Mouse (Mus musculus): ENCODE results near the gene Cdkn1a. TPM values are rescaled to one million over a fixed set of nuclear protein-coding genes. Genes with fewer than 3 reads are reported as not detected.

Gene Cdkn1a
- total and polyA plus RNA-seq, 3 experiments, result 10.6 to 59.1 (median 37.5) TPM

DNA sequence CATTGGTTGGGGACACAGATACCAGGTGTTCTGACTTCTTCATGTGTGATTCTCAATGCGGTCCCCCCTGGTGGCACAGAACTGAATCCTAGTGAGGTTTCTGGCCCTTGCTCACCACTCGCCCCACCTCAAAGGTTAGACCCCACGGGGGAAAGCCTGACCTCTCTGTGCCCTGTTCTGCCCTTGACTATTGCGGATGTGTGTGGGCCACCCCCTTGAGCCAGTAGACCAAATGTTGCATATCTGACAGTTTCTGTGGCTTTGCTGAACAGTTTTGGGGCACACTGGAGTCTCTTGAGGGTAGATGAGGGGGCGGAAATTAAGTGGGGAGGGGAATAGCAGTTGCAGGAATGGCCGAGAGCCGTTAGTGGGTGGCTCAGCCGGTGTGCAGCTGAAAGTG lies 52.5 kb downstream of the Cdkn1a start:
- Histone ChIP-seq H3K36me3 (replicated peaks in 1 of 2; ENCODE audit: control insufficient read depth in 1 of 2, insufficient read depth in 1 of 2, low read length in 1 of 2) (no peaks in the 10 kb centered on the region), H3K4me1 (ENCODE audit: control insufficient read depth in 1 of 2, insufficient read depth in 2 of 2) (peaks cover 26 to 33% of the 10 kb centered on the region in 2 experiments), H3K27me3 (replicated peaks) (peaks cover 8% of the 10 kb centered on the region), H3K27ac (ENCODE audit: insufficient read depth, low read depth) (no peak overlapping the region), H3K79me2 (replicated peaks; ENCODE audit: control insufficient read depth, extremely low read depth, insufficient read depth, poor library complexity, severe bottlenecking) (no peaks in the 10 kb centered on the region), H3K4me2 (ENCODE audit: insufficient read depth, low read depth, poor library complexity, severe bottlenecking) (peak overlapping the region; percentile 30), H3K4me3 (replicated peaks in 1 of 3; ENCODE audit: low read depth in 2 of 3, low read length in 2 of 3, poor library complexity in 1 of 3) (no peak overlapping the region), H3K9ac (ENCODE audit: insufficient read depth, low read depth) (no peak overlapping the region), H3K9me3 (replicated peaks; ENCODE audit: low read length) (no peaks in the 10 kb centered on the region)
- TF ChIP-seq TCF12 (IDR thresholded peaks at IDR 0.05; ENCODE audit: low read depth, low read length) (0 out of 2 replicates have a peak, but pooled peaks have one; percentile 45), MEF2A (IDR thresholded peaks at IDR 0.05; ENCODE audit: borderline replicate concordance, low read depth, low read length) (peak; percentile 68; the same call in 1 of the 2 replicates), E2F4 (IDR thresholded peaks at IDR 0.05; ENCODE audit: insufficient replicate concordance, low read depth, low read length) (no peak), SMC3 (IDR thresholded peaks at IDR 0.05; ENCODE audit: low read depth, low read length) (peak; percentile 1; the same call in 1 of the 2 replicates), MAZ (IDR thresholded peaks at IDR 0.05; ENCODE audit: low read depth, low read length) (0 out of 2 replicates have a peak, but pooled peaks have one; percentile 19), ETS1 (conservative IDR thresholded peaks at IDR 0.05; ENCODE audit: low read depth, low read length) (peak; percentile 57), BHLHE40 (IDR thresholded peaks at IDR 0.05; ENCODE audit: low read depth, low read length) (peak; percentile 46), ZNF384 (IDR thresholded peaks at IDR 0.05; ENCODE audit: low read depth, low read length) (no peak)
- peak; percentile 44 for DNase-seq (ENCODE audit: extremely low read depth)
- in situ Hi-C loops (cut with MboI; ENCODE audit: low pct_ligation_motif_present, low pct_unique_long_range_greater_than_20kb, low sequenced_read_pairs) (no loop called here), dilution Hi-C loops (cut with MboI; ENCODE audit: extremely low pct_ligation_motif_present, extremely low pct_unique_long_range_greater_than_20kb, low sequenced_read_pairs) (no loop called here)

DNA sequence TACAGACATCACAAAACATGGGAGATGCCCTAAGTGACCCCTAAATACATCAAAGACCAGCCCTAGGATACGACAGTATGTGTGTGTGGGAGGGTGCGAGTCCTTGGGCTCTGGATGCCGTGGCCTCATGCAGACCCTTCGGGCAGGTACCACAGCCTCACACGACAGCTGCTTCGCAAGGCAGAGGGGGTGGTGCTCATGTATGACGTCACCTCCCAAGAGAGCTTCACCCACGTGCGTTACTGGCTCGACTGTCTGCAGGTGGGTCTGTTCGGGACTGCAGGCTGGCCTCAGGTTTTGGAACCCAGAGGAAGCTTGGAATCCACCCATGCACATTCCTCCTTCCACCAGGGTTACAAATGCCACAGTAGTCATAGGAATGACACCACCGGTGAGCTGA lies 54.3 kb downstream of the Cdkn1a start:
- no peak overlapping the region for H3K27ac ChIP-seq (ENCODE audit: insufficient read depth, low read depth)
- in situ Hi-C loops (cut with MboI; ENCODE audit: low pct_ligation_motif_present, low pct_unique_long_range_greater_than_20kb, low sequenced_read_pairs) (no loop called here), dilution Hi-C loops (cut with MboI; ENCODE audit: extremely low pct_ligation_motif_present, extremely low pct_unique_long_range_greater_than_20kb, low sequenced_read_pairs) (no loop called here)
- peak; percentile 48 for DNase-seq (ENCODE audit: extremely low read depth)
- H3K9ac ChIP-seq (ENCODE audit: insufficient read depth, low read depth), result no peak overlapping the region
- H3K36me3 ChIP-seq (replicated peaks in 1 of 2; ENCODE audit: control insufficient read depth in 1 of 2, insufficient read depth in 1 of 2, low read length in 1 of 2), result no peaks in the 10 kb centered on the region
- H3K4me2 ChIP-seq (ENCODE audit: insufficient read depth, low read depth, poor library complexity, severe bottlenecking), result no peak overlapping the region
- peaks cover 26 to 33% of the 10 kb centered on the region in 2 experiments for H3K4me1 ChIP-seq (ENCODE audit: control insufficient read depth in 1 of 2, insufficient read depth in 2 of 2)
- no peaks in the 10 kb centered on the region for H3K9me3 ChIP-seq (replicated peaks; ENCODE audit: low read length)
- peaks cover 11% of the 10 kb centered on the region for H3K27me3 ChIP-seq (replicated peaks)
- TF ChIP-seq MAFK (IDR thresholded peaks at IDR 0.05; ENCODE audit: insufficient replicate concordance, low read length) (no peak), MYC (IDR thresholded peaks at IDR 0.05; ENCODE audit: low read depth, low read length) (0 out of 2 replicates have a peak, but pooled peaks have one; percentile 50), TCF12 (IDR thresholded peaks at IDR 0.05; ENCODE audit: low read depth, low read length) (peak; percentile 48; the same call in 1 of the 2 replicates), GABPA (IDR thresholded peaks at IDR 0.05; ENCODE audit: insufficient replicate concordance, low read depth, low read length) (no peak), RCOR1 (conservative IDR thresholded peaks at IDR 0.05; ENCODE audit: low read depth, low read length) (no peak), JUN (IDR thresholded peaks at IDR 0.05; ENCODE audit: insufficient read depth, low read depth, low read length) (peak; percentile 64; the same call in 1 of the 2 replicates), CTCF (conservative IDR thresholded peaks at IDR 0.05 in 1 of 2, IDR thresholded peaks at IDR 0.05 in 1 of 2; ENCODE audit: low read depth in 2 of 2, low read length in 2 of 2) (no peak), JUND (conservative IDR thresholded peaks at IDR 0.05; ENCODE audit: low read depth, low read length) (peak; percentile 60), IRF4 (IDR thresholded peaks at IDR 0.05; ENCODE audit: low read depth, low read length) (peak; percentile 18; the same call in 1 of the 2 replicates), KAT2A (IDR thresholded peaks at IDR 0.05; ENCODE audit: insufficient replicate concordance, low read length) (no peak), MAX (IDR thresholded peaks at IDR 0.05; ENCODE audit: low read length) (peak; percentile 89), USF1 (IDR thresholded peaks at IDR 0.05; ENCODE audit: low read depth, low read length) (no peak), SMC3 (IDR thresholded peaks at IDR 0.05; ENCODE audit: low read depth, low read length) (no peak), BHLHE40 (IDR thresholded peaks at IDR 0.05; ENCODE audit: low read depth, low read length) (peak; percentile 89)
- peak overlapping the region in 1 of 3 experiments; percentile 7 for H3K4me3 ChIP-seq (replicated peaks in 1 of 3; ENCODE audit: low read depth in 2 of 3, low read length in 2 of 3, poor library complexity in 1 of 3)
- no peaks in the 10 kb centered on the region for H3K79me2 ChIP-seq (replicated peaks; ENCODE audit: control insufficient read depth, extremely low read depth, insufficient read depth, poor library complexity, severe bottlenecking)
